Mouse (Mus musculus): ENCODE measurements at regions not wholly inside any gene's neighbourhood (a gene's known extent, or its start where the extent isn't known, plus 50 kb on each side); places are given as distances from the start of the nearest gene placed in this dataset.

DNA sequence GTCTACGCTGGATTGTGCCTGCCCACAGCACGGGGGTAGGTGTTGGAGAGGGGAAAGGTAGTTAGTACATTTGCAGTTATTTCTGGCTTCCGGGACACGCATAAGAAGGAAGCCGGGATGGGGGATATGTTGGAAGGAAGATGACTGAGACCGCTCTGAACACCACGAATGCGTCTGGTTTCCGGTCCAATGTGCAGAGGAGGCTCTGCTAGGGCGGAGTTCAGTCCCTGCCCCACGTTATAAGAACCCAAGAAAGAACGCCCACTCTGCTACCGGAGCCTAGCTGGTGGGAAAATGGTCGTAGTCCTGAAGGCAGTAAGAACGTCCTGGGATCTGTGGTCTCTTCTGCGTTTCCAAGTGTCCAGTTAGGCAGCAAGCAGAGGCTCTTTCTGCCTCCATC is 104.1 kb downstream of the Sox9 start:
- DNase-seq (ENCODE audit: low spot score in 2 of 2) = no peak

DNA sequence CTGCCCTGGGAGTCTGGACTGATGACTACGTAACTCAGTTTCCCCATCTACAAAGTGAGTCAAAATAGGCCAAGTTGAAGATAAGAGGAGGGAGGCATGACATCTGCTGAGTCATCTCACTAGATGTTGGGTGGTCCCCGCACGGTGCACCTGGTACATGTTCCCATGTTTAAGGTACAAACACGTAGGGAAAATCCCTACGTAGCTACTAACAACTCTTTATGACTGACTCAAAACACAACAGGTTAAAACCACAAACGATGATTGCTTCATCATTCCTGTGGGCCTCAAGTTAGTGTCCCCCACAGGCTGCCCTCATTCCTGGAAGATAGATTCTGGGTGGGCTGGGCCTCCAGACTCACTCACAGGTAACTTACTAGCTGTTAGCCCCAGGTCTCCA is 107.7 kb downstream of the Sox9 start:
- DNase-seq (ENCODE audit: low spot score in 2 of 2) = no peak

DNA sequence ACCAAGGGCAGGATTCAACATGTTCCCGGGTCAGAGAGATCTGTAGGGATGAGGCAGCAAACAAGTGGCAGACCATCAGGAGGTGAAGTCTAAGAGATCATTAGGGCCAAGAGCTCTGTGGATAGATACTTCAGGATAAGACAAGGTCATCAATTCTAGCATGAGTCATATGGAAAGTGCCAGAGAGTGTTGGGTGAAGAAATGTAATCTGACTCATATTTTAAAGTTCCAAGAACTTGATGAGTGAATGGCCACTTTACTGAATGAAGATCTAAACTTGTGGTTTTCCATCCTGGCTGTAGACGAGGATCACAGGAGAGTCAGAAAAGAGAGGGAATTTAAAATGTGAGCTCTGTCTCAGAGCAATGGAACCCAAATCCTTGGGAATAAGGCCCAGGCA is 115.6 kb downstream of the Sox9 start:
- no peak for DNase-seq (ENCODE audit: low spot score in 2 of 2)

DNA sequence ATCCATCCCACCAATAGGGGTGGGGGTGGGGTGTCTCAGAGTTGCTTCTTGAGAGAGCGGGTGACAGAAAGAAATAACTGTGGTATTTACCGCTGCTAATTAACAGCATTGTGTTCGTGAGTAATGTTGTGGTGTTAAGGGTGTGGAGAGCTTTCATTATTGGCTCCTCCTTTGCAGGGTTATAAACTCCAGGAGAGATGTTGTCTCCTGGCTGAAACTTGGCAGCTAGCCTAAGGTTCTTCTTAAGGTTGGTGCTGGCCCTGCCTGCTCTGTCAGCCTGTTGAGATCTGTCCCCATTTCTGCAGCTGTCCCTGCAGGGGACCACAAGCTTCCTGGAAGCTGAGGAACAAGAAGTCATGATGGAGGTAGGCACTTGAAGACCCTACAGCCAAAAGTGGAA is 120.6 kb downstream of the Sox9 start:
- DNase-seq (ENCODE audit: low spot score in 2 of 2) = no peak

DNA sequence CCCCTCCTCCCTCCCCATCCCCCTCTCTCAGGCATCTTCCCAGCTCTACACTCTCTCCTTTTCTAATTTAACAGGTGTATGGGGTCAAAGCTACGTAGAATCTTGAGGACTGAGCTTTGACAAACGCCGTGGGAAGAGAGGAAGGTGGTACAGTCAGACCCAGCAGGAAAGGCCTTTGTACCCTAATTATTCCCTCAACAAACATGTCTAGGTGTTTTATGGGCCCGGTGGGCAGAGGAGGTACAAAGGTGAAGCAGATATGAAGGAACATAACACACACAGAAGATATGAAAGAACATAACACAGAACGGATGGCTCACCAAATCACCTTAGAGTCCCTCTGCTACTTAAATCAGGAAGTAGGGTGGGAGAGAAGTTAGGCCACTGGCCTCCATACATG is 128.3 kb downstream of the Sox9 start:
- DNase-seq (ENCODE audit: low spot score in 2 of 2) = no peak

DNA sequence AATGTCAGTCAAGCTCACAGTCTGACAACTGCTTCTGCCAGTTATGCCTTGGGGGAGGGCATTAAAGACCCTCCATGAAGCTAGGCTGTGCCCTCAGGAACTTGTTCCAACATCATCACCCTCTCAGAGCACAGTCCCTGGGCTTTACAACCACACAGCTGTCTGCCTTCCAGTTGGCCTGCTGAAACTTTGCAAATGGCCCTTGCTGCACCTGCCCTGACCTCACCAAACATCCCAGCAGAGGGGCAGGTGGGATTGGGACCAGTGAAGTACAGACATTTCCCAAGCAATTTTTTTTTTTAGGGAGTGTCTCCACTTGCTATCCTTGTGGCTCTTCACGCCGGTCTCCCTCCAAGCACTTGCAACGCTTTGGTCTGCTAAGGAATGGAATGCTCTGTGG is 130.9 kb downstream of the Sox9 start:
- DNase-seq (ENCODE audit: low spot score in 2 of 2) = no peak

DNA sequence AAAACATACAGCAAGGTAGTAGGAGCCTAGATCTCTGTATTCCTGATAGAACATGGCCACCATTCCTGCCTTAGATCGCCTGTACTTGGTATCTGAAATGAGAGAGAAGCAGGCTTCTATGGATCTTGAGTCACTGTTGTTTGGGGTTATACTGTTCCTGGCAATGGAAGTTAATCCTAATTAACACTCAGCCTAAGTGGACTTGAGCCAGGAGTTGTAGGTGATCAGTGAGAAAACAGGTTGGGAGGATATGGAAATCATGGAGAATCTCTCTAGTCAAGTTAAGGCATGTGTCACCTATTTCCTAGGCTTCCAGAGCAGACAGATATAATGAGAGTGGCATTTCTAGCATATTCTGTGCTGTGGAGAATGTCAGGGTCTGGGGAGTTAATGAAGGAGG is 134.9 kb downstream of the Sox9 start:
- DNase-seq (ENCODE audit: low spot score in 2 of 2) = no peak

DNA sequence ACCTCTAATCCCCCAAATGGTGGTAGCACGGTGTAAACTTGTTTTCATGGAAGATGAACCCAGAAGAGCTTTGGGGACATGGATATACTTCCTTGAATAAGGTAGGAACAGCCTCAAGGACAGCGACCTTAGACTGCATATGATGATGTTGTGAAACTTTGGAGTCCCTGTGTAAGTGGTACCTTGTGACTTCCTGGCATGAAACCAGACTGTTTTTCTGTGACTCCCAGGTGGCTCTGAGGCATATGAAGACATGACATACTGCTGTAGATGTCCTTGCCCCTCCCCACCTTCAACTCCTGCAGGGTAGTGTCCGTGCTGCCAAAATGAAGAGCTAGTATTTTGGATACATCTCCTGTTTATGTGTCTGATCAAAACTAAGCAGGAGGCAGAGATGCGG is 138.1 kb downstream of the Sox9 start:
- no peak for DNase-seq (ENCODE audit: low spot score in 2 of 2)

DNA sequence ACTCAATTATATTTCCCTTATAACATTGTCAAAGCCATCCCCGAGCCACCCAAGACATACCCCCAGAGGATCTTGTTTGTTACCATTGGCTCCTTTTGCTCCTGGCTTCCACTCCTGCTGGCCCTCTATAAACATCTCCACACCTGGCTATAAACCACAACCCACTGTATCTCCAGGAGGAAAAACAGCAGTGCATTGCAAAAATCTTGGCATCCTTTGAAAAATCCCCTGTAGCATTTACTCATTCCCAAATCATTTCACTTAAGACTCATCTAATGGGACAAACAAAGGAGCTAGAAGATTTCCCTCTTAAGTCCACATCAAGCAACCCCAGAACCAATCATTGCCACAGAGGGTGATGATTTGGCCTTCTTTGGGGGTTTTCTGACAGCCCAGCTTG is 142.6 kb downstream of the Sox9 start:
- DNase-seq (ENCODE audit: low spot score in 2 of 2) = no peak

DNA sequence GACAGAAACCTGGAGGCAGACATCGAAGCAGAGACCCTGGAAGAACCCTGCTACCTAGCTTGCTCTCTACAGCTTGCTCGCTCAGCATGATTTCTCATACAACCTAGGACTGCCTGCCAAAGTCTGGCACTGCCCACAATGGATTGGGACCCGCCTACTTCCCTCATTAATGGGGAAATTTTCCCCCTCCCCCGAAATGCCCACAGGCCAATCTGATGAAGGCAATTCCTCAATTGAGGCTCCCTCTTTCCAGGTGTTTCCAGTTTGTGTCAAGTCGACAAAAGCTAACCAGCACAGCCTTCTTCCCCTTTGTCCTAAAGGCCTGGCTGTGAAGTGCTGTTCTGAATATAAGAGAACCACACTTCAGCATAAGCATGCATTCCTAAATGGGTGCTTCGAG is 143.1 kb downstream of the Sox9 start:
- no peak for DNase-seq (ENCODE audit: low spot score in 2 of 2)

DNA sequence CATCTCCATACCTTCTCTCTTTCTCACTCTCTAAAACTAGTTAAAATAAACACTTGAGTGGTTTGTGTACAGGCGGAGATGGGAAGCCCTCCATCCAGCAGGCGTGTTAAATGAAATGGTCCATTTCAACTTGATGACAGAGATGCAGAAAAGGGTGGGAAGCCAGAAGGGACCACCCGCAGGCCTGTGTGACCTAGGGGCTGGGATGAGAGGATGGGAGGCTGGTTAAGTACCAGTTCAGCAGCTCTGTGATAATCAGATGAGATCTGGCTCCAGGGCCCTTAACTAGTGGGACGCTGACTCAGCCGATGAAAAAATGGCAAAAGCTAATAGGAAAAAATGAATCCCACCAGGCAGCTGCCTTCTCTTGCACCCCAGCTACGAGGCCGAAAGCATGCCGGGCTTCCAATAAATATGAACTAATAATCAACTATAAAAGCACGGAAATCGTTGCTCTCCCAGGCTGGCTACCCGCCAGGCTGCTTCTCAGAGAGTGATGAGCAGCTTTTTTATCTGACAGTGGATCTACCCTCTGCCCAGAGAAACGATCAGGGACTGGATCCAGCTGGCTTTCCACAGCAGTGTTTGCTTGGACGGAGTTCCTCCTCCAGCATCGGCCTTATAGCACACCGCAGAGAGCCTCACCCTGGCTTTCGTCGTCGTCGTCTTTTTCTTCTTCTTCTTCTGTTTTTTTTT is 144.5 kb downstream of the Sox9 start:
- no peak for DNase-seq (ENCODE audit: low spot score in 2 of 2)

DNA sequence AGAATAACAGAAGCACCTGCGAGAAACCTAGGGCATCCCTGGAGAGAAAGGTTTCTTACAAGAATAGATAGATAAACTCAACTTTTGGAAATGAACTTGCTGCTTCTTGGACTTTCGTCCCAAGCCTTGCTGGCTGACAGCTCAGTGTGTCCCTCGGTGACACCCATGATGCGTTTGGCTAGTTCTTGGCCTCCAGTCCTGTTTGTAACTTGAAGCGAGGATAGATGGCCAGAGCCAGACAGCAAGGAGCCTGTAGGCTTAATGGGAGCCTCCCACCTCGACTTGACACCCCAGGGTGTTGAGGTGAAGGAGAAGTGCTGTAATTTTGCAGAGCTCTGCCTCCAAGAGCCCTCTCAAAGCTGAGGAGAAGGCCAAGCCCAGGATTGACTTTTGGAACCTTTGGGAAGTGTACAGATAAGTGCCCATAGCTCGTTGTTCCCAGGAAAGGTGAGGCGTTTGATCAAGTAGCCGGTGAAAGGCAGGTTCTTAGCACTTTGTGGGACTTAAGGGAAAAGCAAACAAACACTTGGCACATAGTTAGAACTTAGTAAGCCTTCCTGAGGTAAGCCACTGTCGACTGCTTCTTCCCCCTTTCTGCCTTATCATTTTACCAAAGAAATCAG is 148.3 kb downstream of the Sox9 start:
- no peak for DNase-seq (ENCODE audit: low spot score in 2 of 2)

DNA sequence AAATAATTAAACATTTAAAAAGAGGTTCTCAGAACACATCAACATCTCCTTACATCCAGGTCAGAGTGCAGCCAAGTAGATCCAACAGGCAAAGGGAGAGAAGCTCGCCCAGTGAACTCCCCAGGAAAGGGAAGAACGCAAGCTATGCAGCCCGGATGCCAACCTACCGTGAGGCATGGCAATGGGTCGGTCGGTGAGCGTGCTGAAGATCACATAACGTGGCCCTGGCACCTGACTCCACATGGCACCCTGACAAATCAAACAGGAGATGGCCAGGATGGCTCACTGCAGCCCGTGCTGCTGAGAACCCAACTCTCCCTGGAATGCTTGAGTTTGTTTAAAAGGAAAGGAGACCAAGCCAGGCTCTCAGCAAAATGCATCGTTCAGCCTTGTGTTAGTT is 156.0 kb downstream of the Sox9 start:
- no peak for DNase-seq (ENCODE audit: low spot score in 2 of 2)

DNA sequence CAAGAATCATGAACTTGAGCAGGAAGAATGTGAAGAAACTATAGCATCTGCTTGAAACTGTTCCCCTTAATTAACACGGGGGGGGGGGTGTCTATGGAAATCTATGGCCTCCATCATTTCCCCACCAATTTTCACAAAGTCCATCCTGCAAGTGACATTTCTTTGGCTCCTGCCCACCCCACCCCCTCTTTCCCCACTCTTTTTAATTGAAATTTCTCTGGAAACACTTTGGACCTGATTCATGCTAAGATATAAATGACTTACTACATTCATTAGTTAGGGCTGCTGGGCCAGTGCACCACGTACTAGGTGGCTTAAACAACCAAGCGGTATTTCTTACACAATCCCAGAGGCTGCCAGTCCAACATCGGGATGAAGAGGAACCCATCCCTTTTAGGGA is 169.4 kb downstream of the Sox9 start:
- DNase-seq (ENCODE audit: low spot score in 2 of 2) = no peak

DNA sequence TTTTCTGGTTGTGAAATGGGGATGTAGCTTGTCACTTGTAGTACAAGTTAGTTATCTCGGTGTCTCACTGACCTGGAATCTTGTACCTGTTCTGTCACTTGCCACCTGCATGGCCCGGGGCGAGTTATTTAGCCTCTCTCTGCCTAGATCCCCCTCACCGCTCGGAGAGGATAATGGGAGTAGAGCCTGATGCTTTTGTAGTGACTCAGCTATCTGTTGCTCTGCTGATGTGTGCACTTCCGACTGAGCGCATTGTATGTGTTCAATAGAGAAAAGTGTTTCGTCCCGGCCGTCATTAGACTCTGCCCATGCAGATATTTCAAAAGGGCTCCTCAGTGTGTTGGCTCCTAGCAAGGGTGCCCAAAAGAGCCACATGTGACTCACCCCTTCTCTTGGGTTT is 170.3 kb downstream of the Sox9 start:
- DNase-seq (ENCODE audit: low spot score in 2 of 2) = no peak

DNA sequence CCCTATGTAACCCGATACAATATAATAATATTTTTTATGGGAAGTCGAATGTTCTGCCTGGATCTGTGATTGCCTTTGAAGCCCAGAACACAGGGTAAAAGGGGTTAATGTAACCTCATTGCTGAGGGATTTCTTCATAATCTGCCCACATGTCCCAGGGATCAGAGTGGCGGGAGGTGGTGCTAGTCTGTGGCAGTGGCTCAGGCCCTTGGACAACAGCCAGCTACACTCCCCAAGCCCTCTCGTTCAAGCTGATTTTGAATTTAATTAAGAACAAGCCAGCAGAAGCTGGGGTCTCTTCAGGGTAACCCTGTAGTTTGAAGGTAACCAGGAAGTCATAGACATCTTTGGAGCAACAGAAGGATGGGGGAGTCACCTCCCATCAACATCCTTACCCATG is 171.5 kb downstream of the Sox9 start:
- no peak for DNase-seq (ENCODE audit: low spot score in 2 of 2)

DNA sequence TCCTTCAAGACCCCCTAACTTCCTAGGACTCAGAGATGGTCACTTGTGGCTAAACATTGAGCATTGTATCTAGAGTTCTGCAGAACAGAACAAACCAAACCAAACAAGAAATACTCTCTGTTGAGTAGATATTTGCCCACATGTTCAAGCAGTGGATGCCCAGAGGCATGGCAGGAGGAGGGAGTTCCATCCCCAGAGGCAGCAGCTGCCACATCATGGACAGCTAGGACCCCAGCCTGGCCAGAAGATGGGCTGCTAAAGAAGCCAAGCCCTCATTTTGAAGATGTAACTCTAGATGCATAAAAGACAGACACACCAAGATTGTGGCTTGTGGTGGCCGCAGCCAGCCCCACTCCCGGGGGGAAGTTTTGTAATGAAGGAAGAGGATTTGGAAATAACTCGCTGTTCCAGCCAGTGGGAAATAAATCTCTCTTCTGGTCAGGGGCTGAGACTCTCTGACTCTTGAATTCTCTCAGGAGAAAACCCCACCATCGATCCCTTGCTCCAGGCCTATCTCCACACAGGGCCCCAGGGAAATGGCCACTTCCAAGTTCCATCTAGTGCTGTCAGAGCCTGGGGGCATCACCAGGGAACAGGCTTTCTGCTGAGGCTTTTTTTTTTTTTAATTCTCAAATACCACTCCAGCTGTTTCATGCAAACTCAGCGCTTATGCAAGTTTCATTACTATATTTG is 174.9 kb downstream of the Sox9 start:
- DNase-seq (ENCODE audit: low spot score in 2 of 2) = no peak

DNA sequence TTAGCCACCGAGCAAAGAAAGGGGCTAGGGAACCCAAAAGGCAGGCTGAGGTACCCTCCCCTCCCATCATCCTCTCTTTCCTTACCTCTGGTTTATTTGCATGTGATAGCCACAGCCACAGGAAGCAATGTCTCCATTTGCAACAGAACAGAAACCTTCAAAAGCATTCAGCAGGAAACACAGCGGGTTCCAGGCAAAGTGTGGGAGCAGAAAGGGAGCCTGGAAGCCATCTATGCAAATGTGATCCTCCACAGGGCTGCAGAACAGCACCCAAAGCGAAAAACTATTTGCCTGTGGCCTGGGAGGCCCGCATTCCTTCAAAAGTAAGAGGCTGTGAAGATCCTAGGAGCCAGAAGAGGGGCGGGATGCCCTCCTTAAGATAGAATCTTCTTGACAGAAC is 177.6 kb downstream of the Sox9 start:
- DNase-seq (ENCODE audit: low spot score in 2 of 2) = no peak

DNA sequence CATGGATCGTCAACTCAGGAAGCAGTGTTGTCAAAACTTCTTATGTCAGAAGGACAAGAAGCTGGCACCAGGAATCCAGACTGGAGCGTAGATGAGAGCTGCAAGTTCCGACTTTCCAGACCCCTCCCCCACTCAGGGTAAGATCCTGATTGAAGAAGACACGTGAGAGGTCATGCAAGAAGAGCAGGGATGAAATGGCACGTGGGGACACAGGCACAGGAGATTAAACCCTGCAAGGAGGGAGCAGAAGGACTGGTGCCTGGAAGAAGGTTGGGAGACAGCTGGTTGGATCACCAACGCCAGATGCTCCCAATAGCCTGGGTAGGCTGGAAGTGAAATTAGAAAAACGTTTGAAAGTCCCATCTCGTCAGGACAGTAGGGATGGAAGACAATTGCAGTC is 191.3 kb downstream of the Sox9 start:
- DNase-seq (ENCODE audit: low spot score in 2 of 2) = no peak

DNA sequence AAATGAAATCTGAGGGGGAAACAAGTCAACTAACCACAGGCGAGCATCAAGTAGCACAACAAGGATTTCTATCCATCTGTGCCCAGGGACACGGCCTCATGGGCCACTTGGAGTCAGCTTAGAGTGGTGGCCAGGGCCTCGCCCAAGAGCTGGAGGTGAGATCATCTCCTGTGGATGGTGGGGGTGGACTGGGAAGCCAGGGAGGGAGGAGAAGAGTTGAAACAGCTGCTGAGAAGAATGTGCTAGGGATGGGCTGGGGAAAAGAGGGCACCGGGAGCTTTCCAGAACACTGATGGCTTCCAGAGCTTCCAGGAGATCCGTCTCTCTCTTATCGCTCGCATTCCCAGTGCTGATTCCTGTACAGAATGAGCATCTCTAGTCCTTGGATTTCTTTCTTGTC is 192.9 kb downstream of the Sox9 start:
- no peak for DNase-seq (ENCODE audit: low spot score in 2 of 2)

DNA sequence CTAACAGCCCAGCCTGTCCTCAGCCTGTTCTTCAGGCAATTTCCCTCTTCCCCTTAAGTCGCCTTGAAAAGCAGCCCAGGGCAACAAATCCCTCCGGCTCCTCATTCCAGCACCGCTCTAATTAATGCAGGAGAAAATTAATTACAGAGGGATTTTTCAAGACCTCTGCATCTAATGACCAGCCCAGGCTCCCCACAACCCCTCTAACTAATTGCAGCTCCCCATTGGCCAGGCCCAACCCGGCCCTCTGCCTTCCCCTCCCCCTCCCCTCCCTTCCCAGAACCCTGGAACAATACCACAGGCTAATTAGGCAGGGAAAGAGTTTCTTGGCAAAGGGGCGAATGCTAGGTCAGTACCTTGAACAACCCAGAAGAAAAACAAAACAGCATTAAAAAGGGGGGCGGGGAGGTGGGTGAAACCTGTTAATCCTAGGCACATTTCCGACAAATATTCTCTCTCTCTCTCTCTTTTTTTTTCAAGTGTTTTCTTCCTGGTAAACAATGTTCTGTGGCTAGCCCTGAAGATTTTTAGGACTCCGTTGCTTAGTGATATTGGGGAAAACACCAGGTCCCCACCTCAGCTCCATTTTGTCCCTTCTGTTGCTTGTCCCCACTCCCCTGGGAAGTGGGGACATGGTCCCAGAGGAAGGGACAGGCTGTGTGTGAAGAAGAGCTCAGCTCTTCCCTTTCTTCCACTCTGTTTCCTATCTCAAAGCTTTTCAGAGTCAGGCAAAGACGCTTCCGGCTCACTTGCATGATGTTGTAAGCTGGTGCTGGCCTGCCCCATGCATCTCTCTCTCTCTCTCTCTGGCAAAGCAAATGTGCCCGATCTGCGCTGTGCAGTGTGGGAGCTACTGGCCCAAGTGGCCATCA is 195.1 kb downstream of the Sox9 start:
- DNase-seq (ENCODE audit: low spot score in 2 of 2) = no peak

DNA sequence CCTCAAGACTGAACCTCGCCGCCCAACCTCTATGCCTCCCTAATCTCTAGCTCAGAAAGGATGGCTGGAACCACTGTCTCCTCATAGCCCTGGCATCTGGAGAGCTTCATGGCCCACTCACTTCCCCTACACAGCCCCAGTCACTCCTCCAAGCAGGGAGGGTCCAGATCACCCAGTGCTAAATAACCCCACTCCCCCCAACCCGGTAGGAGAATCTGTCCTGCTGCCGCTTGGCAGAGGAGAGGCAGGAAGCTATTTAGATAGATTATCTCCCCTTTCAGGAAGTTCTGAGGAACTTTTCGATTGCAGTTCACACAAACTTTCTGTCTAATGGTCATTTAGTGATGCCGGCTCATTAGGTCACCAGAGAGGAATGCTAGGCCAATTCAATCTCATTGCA is 196.9 kb downstream of the Sox9 start:
- no peak for DNase-seq (ENCODE audit: low spot score in 2 of 2)

DNA sequence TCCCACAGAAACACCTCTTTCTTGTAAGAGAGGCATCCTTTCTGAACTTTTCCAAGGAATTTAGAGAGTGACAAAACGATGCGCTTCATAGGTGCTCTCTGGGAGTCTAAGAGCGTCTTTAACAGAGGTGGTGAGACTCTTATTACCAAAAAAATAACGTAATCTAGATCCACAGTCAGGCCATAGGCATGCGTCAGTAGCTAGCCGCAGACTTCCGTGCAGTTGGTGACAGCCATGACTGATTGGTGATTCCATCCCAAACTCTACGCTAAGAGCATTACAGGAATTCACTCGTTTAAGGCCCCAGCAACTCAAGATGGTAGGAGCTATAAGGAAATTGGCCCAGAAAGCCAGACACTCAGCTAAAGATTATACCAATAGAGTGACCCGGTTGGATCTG is 197.4 kb downstream of the Sox9 start:
- DNase-seq (ENCODE audit: low spot score in 2 of 2) = no peak
